Mouse (Mus musculus): ENCODE data around the gene Atf7.

- no peak for TF ChIP-seq MAFK (IDR thresholded peaks at IDR 0.05; ENCODE audit: insufficient read depth, low read depth, low read length)
- TF ChIP-seq ZNF384 (IDR thresholded peaks at IDR 0.05; ENCODE audit: low read depth, low read length) = no peak
- TF ChIP-seq CHD2 (IDR thresholded peaks at IDR 0.05; ENCODE audit: low read depth, low read length) = no peak
- TF ChIP-seq HCFC1 (IDR thresholded peaks at IDR 0.05; ENCODE audit: borderline replicate concordance, insufficient read depth, low read length) = no peak
These were observed 119.3 kb downstream of the Atf7 start for GRCm38 (mm10) chr15:102505770-102506463.

Measured in ES-E14 (cell line).